Mouse (Mus musculus) kidney, adult 2 months (tissue): ENCODE data around the gene Engase. TPM values are rescaled to one million over a fixed set of nuclear protein-coding genes. Genes with fewer than 3 reads are reported as not detected.

Experiments used
- DNase-seq: peaks from one replicate; pipeline ENCODE4 v3.0.0; 2021
- H3K27ac ChIP-seq: fragments of 200-500 bp; 2 replicates; pipeline ENCODE4 v1.5.1; 2012; ENCODE audit warnings: low read depth, low read length, control low read depth, inconsistent platforms; ENCODE audit not compliant: insufficient read depth
- H3K27me3 ChIP-seq: fragments of 200-500 bp; replicated peaks from 2 replicates; pipeline ENCODE4 v1.6.1; 2012; ENCODE audit warnings: mild to moderate bottlenecking, moderate library complexity, low read length, inconsistent platforms; ENCODE audit not compliant: control insufficient read depth, insufficient read depth
- H3K36me3 ChIP-seq: fragments of 200-500 bp; 2 replicates; pipeline ENCODE4 v1.6.1; 2012; ENCODE audit warnings: mild to moderate bottlenecking, moderate library complexity, low read length, inconsistent platforms; ENCODE audit not compliant: control insufficient read depth, insufficient read depth
- H3K4me1 ChIP-seq: fragments of 200-500 bp; 2 replicates; pipeline ENCODE4 v1.6.1; 2011; ENCODE audit warnings: low read length; ENCODE audit not compliant: control insufficient read depth, insufficient read depth
- H3K4me3 ChIP-seq: fragments of 200-500 bp; 2 replicates; pipeline ENCODE4 v1.5.1; 2011; ENCODE audit warnings: mild to moderate bottlenecking, low read depth, low read length, control low read depth; ENCODE audit not compliant: insufficient read depth
- CTCF ChIP-seq: fragments of 200-500 bp; conservative IDR thresholded peaks from 2 replicates; pipeline ENCODE4 v1.5.1; 2011; ENCODE audit warnings: low read depth, mild to moderate bottlenecking, control low read depth, low read length, moderate library complexity, mixed read lengths; ENCODE audit not compliant: insufficient read depth, insufficient read length
- POLR2A ChIP-seq: fragments of 200-500 bp; IDR thresholded peaks from one replicate; pipeline ENCODE4 v1.6.1; 2011; ENCODE audit warnings: low read depth, low read length, control low read depth
- WGBS: fragments of 180-500 bp; shearing (Covaris S2); methylation state at CpG from one replicate; pipeline ENCODE4 v1.1.7; 2018; 5-methylcytosine and 5-hydroxymethylcytosine counted together
- polyA plus RNA-seq: library from polyadenylated mRNA; depleted of rRNA; stranded (reverse); fragments of >200 nt; gene quantifications from 2 replicates; pipeline ENCODE4 v1.2.3, GENCODE M21; 2012

Gene Engase
- polyA plus RNA-seq, 1 experiment, result 12.3 TPM

- H3K36me3 ChIP-seq, result no peaks in the 10 kb centered on the region
- peaks cover 4% of the 10 kb centered on the region; the same call in 1 of the 2 replicates for H3K4me1 ChIP-seq
- no peaks in the 10 kb centered on the region for H3K27me3 ChIP-seq
- H3K4me3 ChIP-seq, result no peak overlapping the region
- H3K27ac ChIP-seq, result no peak overlapping the region
- DNase-seq, result no peak
- WGBS, result 86% methylated on average over 14 of the region's 14 CpGs
- TF ChIP-seq POLR2A (no peak), CTCF (no peak)
Measured at GRCm38 (mm10) chr11:118481751-118482150, 5.1 kb downstream of the Engase start.

- Histone ChIP-seq H3K36me3 (no peaks in the 10 kb centered on the region), H3K27me3 (no peaks in the 10 kb centered on the region), H3K4me3 (no peak overlapping the region), H3K4me1 (no peaks in the 10 kb centered on the region), H3K27ac (no peak overlapping the region)
- 90% methylated on average over 8 of the region's 8 CpGs for WGBS
- DNase-seq, result no peak
- no peak for TF ChIP-seq CTCF
- TF ChIP-seq POLR2A, result no peak
Measured at GRCm38 (mm10) chr11:118484169-118484568, 7.5 kb downstream of the Engase start.

- Histone ChIP-seq H3K36me3 (no peaks in the 10 kb centered on the region), H3K27ac (no peak overlapping the region), H3K4me3 (no peak overlapping the region), H3K4me1 (no peaks in the 10 kb centered on the region), H3K27me3 (no peaks in the 10 kb centered on the region)
- TF ChIP-seq POLR2A (no peak), CTCF (no peak)
- 88% methylated on average over 11 of the region's 11 CpGs for WGBS
- DNase-seq, result no peak
Measured at GRCm38 (mm10) chr11:118485338-118485737, 8.7 kb downstream of the Engase start.

- WGBS, result 96% methylated on average over 3 of the region's 3 CpGs
- Histone ChIP-seq H3K36me3 (no peaks in the 10 kb centered on the region), H3K4me1 (no peaks in the 10 kb centered on the region), H3K27me3 (no peaks in the 10 kb centered on the region), H3K27ac (no peak overlapping the region), H3K4me3 (no peak overlapping the region)
- TF ChIP-seq CTCF (no peak), POLR2A (no peak)
- no peak for DNase-seq
Measured at GRCm38 (mm10) chr11:118485780-118486179, 9.2 kb downstream of the Engase start.

GRCm38 (mm10) chr11:118486281-118486680 lies 9.7 kb downstream of the Engase start:
- Histone ChIP-seq H3K27ac (no peak overlapping the region), H3K4me3 (no peak overlapping the region), H3K27me3 (no peaks in the 10 kb centered on the region), H3K4me1 (no peaks in the 10 kb centered on the region), H3K36me3 (no peaks in the 10 kb centered on the region)
- 93% methylated on average over 6 of the region's 6 CpGs for WGBS
- no peak for DNase-seq
- TF ChIP-seq POLR2A, result no peak
- no peak for TF ChIP-seq CTCF

GRCm38 (mm10) chr11:118486881-118487772 lies 10.5 kb downstream of the Engase start:
- DNase-seq, result no peak
- Histone ChIP-seq H3K27me3 (no peaks in the 10 kb centered on the region), H3K27ac (no peak overlapping the region), H3K36me3 (no peaks in the 10 kb centered on the region), H3K4me1 (no peaks in the 10 kb centered on the region), H3K4me3 (no peak overlapping the region)
- TF ChIP-seq POLR2A, result no peak
- no peak for TF ChIP-seq CTCF
- WGBS, result 67% methylated on average over 29 of the region's 29 CpGs

- H3K27me3 ChIP-seq, result no peaks in the 10 kb centered on the region
- no peaks in the 10 kb centered on the region for H3K36me3 ChIP-seq
- 61% methylated on average over 8 of the region's 8 CpGs for WGBS
- H3K4me1 ChIP-seq, result no peaks in the 10 kb centered on the region
- H3K4me3 ChIP-seq, result no peak overlapping the region
- DNase-seq, result no peak
- no peak overlapping the region for H3K27ac ChIP-seq
- no peak; the same call in 1 of the 2 replicates for TF ChIP-seq CTCF
- no peak for TF ChIP-seq POLR2A
Measured at GRCm38 (mm10) chr11:118488191-118488906, 11.7 kb downstream of the Engase start.
